Mouse (Mus musculus): ENCODE measurements at regions not wholly inside any gene's neighbourhood (a gene's known extent, or its start where the extent isn't known, plus 50 kb on each side); places are given as distances from the start of the nearest gene placed in this dataset.

DNA sequence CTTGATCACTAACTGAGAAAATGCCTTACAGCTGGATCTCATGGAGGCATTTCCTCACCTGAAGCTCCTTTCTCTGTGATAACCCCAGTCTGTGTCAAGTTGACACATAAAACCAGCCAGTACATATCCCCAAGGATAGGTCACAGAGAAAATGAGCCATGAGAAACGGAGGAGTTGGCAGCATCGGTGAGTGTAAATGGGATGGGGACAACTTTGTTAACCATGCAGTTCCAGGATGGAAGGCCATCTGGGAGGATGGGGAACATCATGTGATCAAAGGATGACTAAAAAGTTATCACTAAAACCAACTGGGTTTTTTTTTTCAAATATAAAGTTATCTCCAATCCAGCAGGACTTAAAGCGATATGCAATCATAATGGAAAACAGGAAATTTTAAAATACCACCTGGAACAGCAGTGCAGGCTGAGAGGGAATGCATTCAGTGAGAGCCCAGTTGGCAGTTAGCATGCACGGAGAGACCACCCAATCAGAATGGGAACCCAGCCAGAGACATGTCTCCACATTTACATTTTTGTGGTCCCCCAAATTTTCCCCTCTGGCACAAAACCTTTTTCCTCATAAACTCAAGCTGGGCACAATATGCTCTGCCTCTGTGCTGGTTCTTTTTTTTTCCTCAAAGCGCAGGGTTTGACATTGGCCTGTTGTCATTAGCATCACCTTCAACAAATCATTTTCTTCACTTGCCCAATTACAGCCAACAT is 475.7 kb downstream of the Rapgef2 start:
- TF ChIP-seq CTCF (IDR thresholded peaks at IDR 0.05; ENCODE audit: low read depth, low read length) (no peak), TAL1 (conservative IDR thresholded peaks at IDR 0.05; ENCODE audit: low read depth, low read length) (no peak), GATA2 (IDR thresholded peaks at IDR 0.05; ENCODE audit: borderline replicate concordance, low read depth, low read length) (no peak), GATA1 (IDR thresholded peaks at IDR 0.05; ENCODE audit: borderline replicate concordance, low read length) (no peak), POLR2AphosphoS5 (IDR thresholded peaks at IDR 0.05; ENCODE audit: insufficient replicate concordance, low read depth, low read length) (no peak)
- DNase-seq (ENCODE audit: low spot score) = no peak
- no peaks in the 10 kb centered on the region for H3K27me3 ChIP-seq (ENCODE audit: insufficient read depth, low read length)
- H3K4me3 ChIP-seq (ENCODE audit: low read depth, low read length) = no peak overlapping the region
- H3K9me3 ChIP-seq (replicated peaks) = no peaks in the 10 kb centered on the region
- no peak for ATAC-seq (ENCODE audit: extremely low read depth, insufficient number of reproducible peaks, low FRiP score, poor library complexity, severe bottlenecking)
- no peaks in the 10 kb centered on the region for H3K4me1 ChIP-seq (ENCODE audit: insufficient read depth, low read depth, low read length)
- no peaks in the 10 kb centered on the region for H3K36me3 ChIP-seq (replicated peaks)

- ATAC-seq (ENCODE audit: extremely low read depth, insufficient number of reproducible peaks, low FRiP score, poor library complexity, severe bottlenecking) (no peak), DNase-seq (ENCODE audit: low spot score) (no peak)
- Histone ChIP-seq H3K9me3 (replicated peaks) (no peaks in the 10 kb centered on the region), H3K4me1 (ENCODE audit: insufficient read depth, low read depth, low read length) (no peaks in the 10 kb centered on the region), H3K36me3 (replicated peaks) (no peaks in the 10 kb centered on the region), H3K4me3 (ENCODE audit: low read depth, low read length) (no peak overlapping the region), H3K27me3 (ENCODE audit: insufficient read depth, low read length) (no peaks in the 10 kb centered on the region)
- TF ChIP-seq POLR2AphosphoS5 (IDR thresholded peaks at IDR 0.05; ENCODE audit: insufficient replicate concordance, low read depth, low read length) (no peak), GATA1 (IDR thresholded peaks at IDR 0.05; ENCODE audit: borderline replicate concordance, low read length) (no peak), GATA2 (IDR thresholded peaks at IDR 0.05; ENCODE audit: borderline replicate concordance, low read depth, low read length) (no peak), TAL1 (conservative IDR thresholded peaks at IDR 0.05; ENCODE audit: low read depth, low read length) (no peak), CTCF (IDR thresholded peaks at IDR 0.05; ENCODE audit: low read depth, low read length) (no peak)
These were observed 483.1 kb downstream of the Rapgef2 start for GRCm38 (mm10) chr3:78803176-78803575.

DNA sequence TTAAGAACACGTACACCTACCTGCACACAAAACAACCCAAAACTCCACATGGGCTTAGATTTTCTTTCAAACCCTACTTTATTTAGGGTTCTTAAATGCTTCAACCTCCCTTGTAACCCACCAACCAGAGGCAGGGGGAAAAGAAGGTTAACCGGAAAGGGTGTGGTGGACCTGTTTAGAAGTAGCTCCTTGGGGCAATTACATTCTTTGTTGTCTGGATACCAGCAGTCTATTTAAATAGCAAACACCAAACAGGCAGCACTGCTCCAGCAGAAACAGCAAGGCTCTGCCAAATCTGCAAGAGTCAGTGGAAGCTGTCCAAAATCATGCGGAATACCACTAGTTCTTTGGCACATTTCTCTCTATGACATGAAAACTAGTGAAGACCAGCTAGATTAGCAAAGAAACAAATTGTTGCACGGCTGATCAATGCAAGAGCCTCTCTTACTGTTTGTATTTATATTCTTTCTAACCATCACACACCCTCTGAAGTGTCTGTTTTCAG is 490.3 kb downstream of the Rapgef2 start:
- no peaks in the 10 kb centered on the region for H3K27me3 ChIP-seq (ENCODE audit: insufficient read depth, low read length)
- no peaks in the 10 kb centered on the region for H3K9me3 ChIP-seq (replicated peaks)
- H3K36me3 ChIP-seq (replicated peaks) = no peaks in the 10 kb centered on the region
- DNase-seq (ENCODE audit: low spot score) (no peak), ATAC-seq (ENCODE audit: extremely low read depth, insufficient number of reproducible peaks, low FRiP score, poor library complexity, severe bottlenecking) (no peak)
- no peaks in the 10 kb centered on the region for H3K4me1 ChIP-seq (ENCODE audit: insufficient read depth, low read depth, low read length)
- no peak overlapping the region for H3K4me3 ChIP-seq (ENCODE audit: low read depth, low read length)
- TF ChIP-seq TAL1 (conservative IDR thresholded peaks at IDR 0.05; ENCODE audit: low read depth, low read length) (no peak), CTCF (IDR thresholded peaks at IDR 0.05; ENCODE audit: low read depth, low read length) (no peak), POLR2AphosphoS5 (IDR thresholded peaks at IDR 0.05; ENCODE audit: insufficient replicate concordance, low read depth, low read length) (no peak), GATA1 (IDR thresholded peaks at IDR 0.05; ENCODE audit: borderline replicate concordance, low read length) (no peak), GATA2 (IDR thresholded peaks at IDR 0.05; ENCODE audit: borderline replicate concordance, low read depth, low read length) (no peak)

GRCm38 (mm10) chr3:78792440-78793057 is 493.8 kb downstream of the Rapgef2 start:
- no peak for ATAC-seq (ENCODE audit: extremely low read depth, insufficient number of reproducible peaks, low FRiP score, poor library complexity, severe bottlenecking)
- no peaks in the 10 kb centered on the region for H3K9me3 ChIP-seq (replicated peaks)

DNA sequence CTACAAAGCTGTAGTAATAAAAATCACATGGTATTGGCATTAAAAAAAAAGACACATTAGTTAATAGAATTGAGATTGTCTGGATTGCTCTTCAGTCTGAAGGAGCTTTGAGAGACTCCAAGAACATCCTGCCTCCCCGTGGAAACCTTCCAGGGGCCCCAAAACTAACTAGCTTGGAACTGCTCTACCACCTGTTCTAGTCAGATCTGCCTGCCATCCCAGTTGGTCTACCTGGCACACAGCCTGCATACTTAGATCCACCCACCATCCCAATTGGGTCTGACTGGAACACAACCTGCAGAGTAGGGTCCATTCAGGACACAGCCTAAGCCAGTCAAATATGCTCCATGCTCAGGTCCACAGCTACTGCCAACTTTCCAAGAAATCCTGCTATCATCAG is 503.6 kb downstream of the Rapgef2 start:
- no peak overlapping the region for H3K4me3 ChIP-seq (ENCODE audit: low read depth, low read length)
- TF ChIP-seq GATA1 (IDR thresholded peaks at IDR 0.05; ENCODE audit: borderline replicate concordance, low read length) = no peak
- TF ChIP-seq GATA2 (IDR thresholded peaks at IDR 0.05; ENCODE audit: borderline replicate concordance, low read depth, low read length) = no peak
- TF ChIP-seq CTCF (IDR thresholded peaks at IDR 0.05; ENCODE audit: low read depth, low read length) = no peak
- TF ChIP-seq TAL1 (conservative IDR thresholded peaks at IDR 0.05; ENCODE audit: low read depth, low read length) = no peak
- no peak for TF ChIP-seq POLR2AphosphoS5 (IDR thresholded peaks at IDR 0.05; ENCODE audit: insufficient replicate concordance, low read depth, low read length)
- ATAC-seq (ENCODE audit: extremely low read depth, insufficient number of reproducible peaks, low FRiP score, poor library complexity, severe bottlenecking) = no peak
- no peaks in the 10 kb centered on the region for H3K4me1 ChIP-seq (ENCODE audit: insufficient read depth, low read depth, low read length)
- no peaks in the 10 kb centered on the region for H3K9me3 ChIP-seq (replicated peaks)
- no peak for DNase-seq (ENCODE audit: low spot score)
- H3K36me3 ChIP-seq (replicated peaks) = no peaks in the 10 kb centered on the region
- H3K27me3 ChIP-seq (ENCODE audit: insufficient read depth, low read length) = no peaks in the 10 kb centered on the region

More at GRCm38 (mm10) chr3:78792440-78793057, 493.8 kb downstream of the Rapgef2 start:
- Histone ChIP-seq H3K27me3 (ENCODE audit: insufficient read depth, low read length) (no peaks in the 10 kb centered on the region), H3K4me3 (ENCODE audit: low read depth, low read length) (no peak overlapping the region), H3K4me1 (ENCODE audit: insufficient read depth, low read depth, low read length) (no peaks in the 10 kb centered on the region), H3K36me3 (replicated peaks) (no peaks in the 10 kb centered on the region)
- TF ChIP-seq TAL1 (conservative IDR thresholded peaks at IDR 0.05; ENCODE audit: low read depth, low read length) (no peak), CTCF (IDR thresholded peaks at IDR 0.05; ENCODE audit: low read depth, low read length) (no peak)
- no peak for DNase-seq (ENCODE audit: low spot score)

- Histone ChIP-seq H3K27me3 (ENCODE audit: insufficient read depth, low read length) (no peaks in the 10 kb centered on the region), H3K4me3 (ENCODE audit: low read depth, low read length) (no peak overlapping the region), H3K9me3 (replicated peaks) (no peaks in the 10 kb centered on the region), H3K4me1 (ENCODE audit: insufficient read depth, low read depth, low read length) (no peaks in the 10 kb centered on the region), H3K36me3 (replicated peaks) (no peaks in the 10 kb centered on the region)
- no peak for ATAC-seq (ENCODE audit: extremely low read depth, insufficient number of reproducible peaks, low FRiP score, poor library complexity, severe bottlenecking)
- DNase-seq (ENCODE audit: low spot score) = no peak
- TF ChIP-seq GATA1 (IDR thresholded peaks at IDR 0.05; ENCODE audit: borderline replicate concordance, low read length) (no peak), CTCF (IDR thresholded peaks at IDR 0.05; ENCODE audit: low read depth, low read length) (no peak), POLR2AphosphoS5 (IDR thresholded peaks at IDR 0.05; ENCODE audit: insufficient replicate concordance, low read depth, low read length) (no peak), GATA2 (IDR thresholded peaks at IDR 0.05; ENCODE audit: borderline replicate concordance, low read depth, low read length) (no peak), TAL1 (conservative IDR thresholded peaks at IDR 0.05; ENCODE audit: low read depth, low read length) (no peak)
These were observed 530.4 kb downstream of the Rapgef2 start for GRCm38 (mm10) chr3:78755686-78756476.
